Mouse (Mus musculus): ENCODE data around the gene Mei1. TPM values are rescaled to one million over a fixed set of nuclear protein-coding genes. Genes with fewer than 3 reads are reported as not detected.

Gene Mei1
- polyA plus RNA-seq (2012; fragmentation: generic; extraction: Trizol), result 0.01 TPM

GRCm38 (mm10) chr15:82069898-82070297 is at the start of gene Mei1:
TSS of gene Mei1 (plus strand) at chr15:82069996.
- no peak for TF ChIP-seq USF1 (IDR thresholded peaks at IDR 0.05; ENCODE audit: low read depth)
- no peak for TF ChIP-seq MYOG (IDR thresholded peaks at IDR 0.05; ENCODE audit: control insufficient read depth in 1 of 3, insufficient read depth in 1 of 3, insufficient read length in 2 of 3, low read depth in 2 of 3)
- TF ChIP-seq POLR2AphosphoS2 (IDR thresholded peaks at IDR 0.05; ENCODE audit: insufficient read length, low read depth), result no peak
- no peak for TF ChIP-seq SRF (IDR thresholded peaks at IDR 0.05; ENCODE audit: control insufficient read depth, insufficient read length, low read depth)
- no peak for TF ChIP-seq POLR2A (IDR thresholded peaks at IDR 0.05; ENCODE audit: insufficient read length, low read depth)
- TF ChIP-seq CEBPB (IDR thresholded peaks at IDR 0.05; ENCODE audit: insufficient read depth, poor library complexity, severe bottlenecking), result no peak
- no peak for TF ChIP-seq TCF3 (IDR thresholded peaks at IDR 0.05; ENCODE audit: insufficient read length, low read depth)
- no peak for TF ChIP-seq E2F4 (IDR thresholded peaks at IDR 0.05; ENCODE audit: insufficient read depth)
- no peak for TF ChIP-seq REST (IDR thresholded peaks at IDR 0.05; ENCODE audit: insufficient read depth, insufficient read length)
- no peak for TF ChIP-seq MYOD1 (IDR thresholded peaks at IDR 0.05; ENCODE audit: control insufficient read depth in 1 of 3, insufficient read length in 2 of 3, low read depth in 2 of 3)
- no peak for TF ChIP-seq TCF12 (IDR thresholded peaks at IDR 0.05; ENCODE audit: insufficient read depth, poor library complexity, severe bottlenecking)
- TF ChIP-seq MAX (IDR thresholded peaks at IDR 0.05; ENCODE audit: low read depth), result no peak
- Histone ChIP-seq H3ac (ENCODE audit: control insufficient read depth, insufficient read length) (no peak within 1 kb of the TSS), H3K4me2 (ENCODE audit: low read depth) (no peak within 1 kb of the TSS), H3K36me3 (ENCODE audit: control insufficient read depth, insufficient read depth) (no peaks in the 10 kb centered on the region), H3K27me3 (ENCODE audit: control insufficient read depth, insufficient read depth, insufficient read length) (peaks cover 39% of the 10 kb centered on the region), H3K79me2 (ENCODE audit: control insufficient read depth, insufficient read depth) (no peaks in the 10 kb centered on the region), H3K4me3 (no peak within 1 kb of the TSS)

GRCm38 (mm10) chr15:82022535-82023088 is 47.2 kb upstream of the Mei1 start:
- Histone ChIP-seq H3K36me3 (ENCODE audit: control insufficient read depth, insufficient read depth) (peaks cover 56% of the 10 kb centered on the region), H3K79me2 (ENCODE audit: control insufficient read depth, insufficient read depth) (no peaks in the 10 kb centered on the region), H3K4me2 (ENCODE audit: low read depth) (no peak overlapping the region), H3K27me3 (ENCODE audit: control insufficient read depth, insufficient read depth, insufficient read length) (no peaks in the 10 kb centered on the region), H3K4me3 (no peak overlapping the region), H3ac (ENCODE audit: control insufficient read depth, insufficient read length) (no peak overlapping the region)
- TF ChIP-seq MYOD1 (IDR thresholded peaks at IDR 0.05; ENCODE audit: control insufficient read depth in 1 of 3, insufficient read length in 2 of 3, low read depth in 2 of 3), result no peak
- no peak for TF ChIP-seq TCF3 (IDR thresholded peaks at IDR 0.05; ENCODE audit: insufficient read length, low read depth)
- no peak for TF ChIP-seq MAX (IDR thresholded peaks at IDR 0.05; ENCODE audit: low read depth)
- no peak for TF ChIP-seq E2F4 (IDR thresholded peaks at IDR 0.05; ENCODE audit: insufficient read depth)
- no peak for TF ChIP-seq SRF (IDR thresholded peaks at IDR 0.05; ENCODE audit: control insufficient read depth, insufficient read length, low read depth)
- TF ChIP-seq USF1 (IDR thresholded peaks at IDR 0.05; ENCODE audit: low read depth), result no peak
- no peak for TF ChIP-seq MYOG (IDR thresholded peaks at IDR 0.05; ENCODE audit: control insufficient read depth in 1 of 3, insufficient read depth in 1 of 3, insufficient read length in 2 of 3, low read depth in 2 of 3)
- TF ChIP-seq POLR2A (IDR thresholded peaks at IDR 0.05; ENCODE audit: insufficient read length, low read depth), result no peak
- no peak for TF ChIP-seq POLR2AphosphoS2 (IDR thresholded peaks at IDR 0.05; ENCODE audit: insufficient read length, low read depth)
- no peak for TF ChIP-seq CEBPB (IDR thresholded peaks at IDR 0.05; ENCODE audit: insufficient read depth, poor library complexity, severe bottlenecking)
- TF ChIP-seq REST (IDR thresholded peaks at IDR 0.05; ENCODE audit: insufficient read depth, insufficient read length), result no peak
- TF ChIP-seq TCF12 (IDR thresholded peaks at IDR 0.05; ENCODE audit: insufficient read depth, poor library complexity, severe bottlenecking), result no peak

- H3K4me2 ChIP-seq (ENCODE audit: low read depth), result no peak overlapping the region
- H3K36me3 ChIP-seq (ENCODE audit: control insufficient read depth, insufficient read depth), result peaks cover 68% of the 10 kb centered on the region
- no peak for TF ChIP-seq POLR2AphosphoS2 (IDR thresholded peaks at IDR 0.05; ENCODE audit: insufficient read length, low read depth)
- no peak for TF ChIP-seq MYOD1 (IDR thresholded peaks at IDR 0.05; ENCODE audit: control insufficient read depth in 1 of 3, insufficient read length in 2 of 3, low read depth in 2 of 3)
- no peak for TF ChIP-seq USF1 (IDR thresholded peaks at IDR 0.05; ENCODE audit: low read depth)
- no peak for TF ChIP-seq MAX (IDR thresholded peaks at IDR 0.05; ENCODE audit: low read depth)
- TF ChIP-seq SRF (IDR thresholded peaks at IDR 0.05; ENCODE audit: control insufficient read depth, insufficient read length, low read depth), result no peak
- TF ChIP-seq CEBPB (IDR thresholded peaks at IDR 0.05; ENCODE audit: insufficient read depth, poor library complexity, severe bottlenecking), result no peak
- TF ChIP-seq TCF3 (IDR thresholded peaks at IDR 0.05; ENCODE audit: insufficient read length, low read depth), result no peak
- no peak for TF ChIP-seq E2F4 (IDR thresholded peaks at IDR 0.05; ENCODE audit: insufficient read depth)
- no peak for TF ChIP-seq POLR2A (IDR thresholded peaks at IDR 0.05; ENCODE audit: insufficient read length, low read depth)
- no peak for TF ChIP-seq REST (IDR thresholded peaks at IDR 0.05; ENCODE audit: insufficient read depth, insufficient read length)
- TF ChIP-seq MYOG (IDR thresholded peaks at IDR 0.05; ENCODE audit: control insufficient read depth in 1 of 3, insufficient read depth in 1 of 3, insufficient read length in 2 of 3, low read depth in 2 of 3), result no peak
- TF ChIP-seq TCF12 (IDR thresholded peaks at IDR 0.05; ENCODE audit: insufficient read depth, poor library complexity, severe bottlenecking), result no peak
- no peak overlapping the region for H3K4me3 ChIP-seq
- no peak overlapping the region for H3ac ChIP-seq (ENCODE audit: control insufficient read depth, insufficient read length)
- H3K27me3 ChIP-seq (ENCODE audit: control insufficient read depth, insufficient read depth, insufficient read length), result no peaks in the 10 kb centered on the region
- no peaks in the 10 kb centered on the region for H3K79me2 ChIP-seq (ENCODE audit: control insufficient read depth, insufficient read depth)
Observed at GRCm38 (mm10) chr15:82023965-82024635, 45.7 kb upstream of the Mei1 start.

GRCm38 (mm10) chr15:82027276-82027675 is 42.5 kb upstream of the Mei1 start:
- H3ac ChIP-seq (ENCODE audit: control insufficient read depth, insufficient read length), result no peak overlapping the region
- no peaks in the 10 kb centered on the region for H3K79me2 ChIP-seq (ENCODE audit: control insufficient read depth, insufficient read depth)
- TF ChIP-seq TCF12 (IDR thresholded peaks at IDR 0.05; ENCODE audit: insufficient read depth, poor library complexity, severe bottlenecking), result no peak
- no peak for TF ChIP-seq SRF (IDR thresholded peaks at IDR 0.05; ENCODE audit: control insufficient read depth, insufficient read length, low read depth)
- TF ChIP-seq TCF3 (IDR thresholded peaks at IDR 0.05; ENCODE audit: insufficient read length, low read depth), result no peak
- no peak for TF ChIP-seq E2F4 (IDR thresholded peaks at IDR 0.05; ENCODE audit: insufficient read depth)
- TF ChIP-seq MYOD1 (IDR thresholded peaks at IDR 0.05; ENCODE audit: control insufficient read depth in 1 of 3, insufficient read length in 2 of 3, low read depth in 2 of 3), result no peak
- TF ChIP-seq POLR2AphosphoS2 (IDR thresholded peaks at IDR 0.05; ENCODE audit: insufficient read length, low read depth), result no peak
- no peak for TF ChIP-seq USF1 (IDR thresholded peaks at IDR 0.05; ENCODE audit: low read depth)
- TF ChIP-seq CEBPB (IDR thresholded peaks at IDR 0.05; ENCODE audit: insufficient read depth, poor library complexity, severe bottlenecking), result no peak
- no peak for TF ChIP-seq MYOG (IDR thresholded peaks at IDR 0.05; ENCODE audit: control insufficient read depth in 1 of 3, insufficient read depth in 1 of 3, insufficient read length in 2 of 3, low read depth in 2 of 3)
- TF ChIP-seq POLR2A (IDR thresholded peaks at IDR 0.05; ENCODE audit: insufficient read length, low read depth), result no peak
- TF ChIP-seq MAX (IDR thresholded peaks at IDR 0.05; ENCODE audit: low read depth), result no peak
- TF ChIP-seq REST (IDR thresholded peaks at IDR 0.05; ENCODE audit: insufficient read depth, insufficient read length), result no peak
- H3K27me3 ChIP-seq (ENCODE audit: control insufficient read depth, insufficient read depth, insufficient read length), result no peaks in the 10 kb centered on the region
- H3K4me2 ChIP-seq (ENCODE audit: low read depth), result no peak overlapping the region
- peaks cover 79% of the 10 kb centered on the region for H3K36me3 ChIP-seq (ENCODE audit: control insufficient read depth, insufficient read depth)
- no peak overlapping the region for H3K4me3 ChIP-seq

All from myocyte (in vitro differentiated cells).